Mouse (Mus musculus) liver, adult (tissue): Measurements from ENCODE around the gene Enc1.

Experiments used
- GATA4 ChIP-seq: IDR thresholded peaks from 2 replicates; pipeline ENCODE4 v1.6.1; 2014; ENCODE audit warnings: mild to moderate bottlenecking, low read length; ENCODE audit not compliant: insufficient replicate concordance

Gene Enc1

GRCm38 (mm10) chr13:97291354-97291753, 50.4 kb downstream of the Enc1 start:
- TF ChIP-seq GATA4 = no peak

- TF ChIP-seq GATA4 = no peak
Observed at GRCm38 (mm10) chr13:97292026-97292425, 51.1 kb downstream of the Enc1 start.

GRCm38 (mm10) chr13:97292451-97293245, 51.7 kb downstream of the Enc1 start:
- no peak for TF ChIP-seq GATA4

GRCm38 (mm10) chr13:97295101-97295852, 54.4 kb downstream of the Enc1 start:
- peak; percentile 90; the same call in 1 of the 2 replicates for TF ChIP-seq GATA4

GRCm38 (mm10) chr13:97295853-97296219, 54.9 kb downstream of the Enc1 start:
- no peak for TF ChIP-seq GATA4

GRCm38 (mm10) chr13:97296281-97296680, 55.4 kb downstream of the Enc1 start:
- TF ChIP-seq GATA4 = no peak

- TF ChIP-seq GATA4 = no peak
Observed at GRCm38 (mm10) chr13:97296757-97297156, 55.9 kb downstream of the Enc1 start.

GRCm38 (mm10) chr13:97297418-97298050, 56.6 kb downstream of the Enc1 start:
- peak; percentile 66; the same call in 1 of the 2 replicates for TF ChIP-seq GATA4

- peak; percentile 11; the same call in 1 of the 2 replicates for TF ChIP-seq GATA4
Observed at GRCm38 (mm10) chr13:97298896-97299295, 58.0 kb downstream of the Enc1 start.

- TF ChIP-seq GATA4 = no peak; the same call in 1 of the 2 replicates
Observed at GRCm38 (mm10) chr13:97299877-97300873, 59.3 kb downstream of the Enc1 start.
